Mouse (Mus musculus) C2C12 (cell line): ENCODE data around the gene 9130213A22Rik. TPM values are rescaled to one million over a fixed set of nuclear protein-coding genes. Genes with fewer than 3 reads are reported as not detected.

Experiments used
- H3K27me3 ChIP-seq: one replicate; pipeline ENCODE4 v1.6.1; 2011; ENCODE audit not compliant: control insufficient read depth, insufficient read depth, insufficient read length
- H3K36me3 ChIP-seq: one replicate; pipeline ENCODE4 v1.6.1; 2011; ENCODE audit not compliant: control insufficient read depth, insufficient read depth
- H3K4me3 ChIP-seq: one replicate; pipeline ENCODE4 v1.5.1; 2011; ENCODE audit warnings: mild to moderate bottlenecking, control low read depth; ENCODE audit not compliant: poor library complexity, insufficient read depth, severe bottlenecking
- H3K79me2 ChIP-seq: one replicate; pipeline ENCODE4 v1.6.1; 2011; ENCODE audit not compliant: control insufficient read depth, insufficient read depth
- H3K79me3 ChIP-seq: one replicate; pipeline ENCODE4 v1.6.1; 2011; ENCODE audit warnings: low read depth, control low read depth
- H3ac ChIP-seq: one replicate; pipeline ENCODE3; 2011; ENCODE audit warnings: low read depth; ENCODE audit not compliant: control insufficient read depth, insufficient read length
- CEBPB ChIP-seq: IDR thresholded peaks from one replicate; pipeline ENCODE4 v1.6.1; 2011; ENCODE audit warnings: low read depth, mild to moderate bottlenecking, control low read depth, moderate library complexity
- CTCF ChIP-seq: IDR thresholded peaks from one replicate; pipeline ENCODE4 v1.5.1; 2011; ENCODE audit not compliant: control insufficient read depth, insufficient read depth, insufficient read length
- FOSL1 ChIP-seq: IDR thresholded peaks from one replicate; pipeline ENCODE4 v1.8.0; 2011; ENCODE audit warnings: mild to moderate bottlenecking, low read length; ENCODE audit not compliant: poor library complexity, insufficient read depth, severe bottlenecking
- MAX ChIP-seq: IDR thresholded peaks from one replicate; pipeline ENCODE4 v1.6.1; 2011; ENCODE audit warnings: mild to moderate bottlenecking, control low read depth
- MYOD1 ChIP-seq: IDR thresholded peaks from one replicate; pipeline ENCODE4 v1.6.1; 2011; ENCODE audit warnings: low read depth; ENCODE audit not compliant: control insufficient read depth, insufficient read length
- MYOG ChIP-seq: IDR thresholded peaks from one replicate; pipeline ENCODE4 v1.6.1; 2011; ENCODE audit not compliant: control insufficient read depth, insufficient read length; ENCODE audit errors: extremely low read depth
- USF1 ChIP-seq: IDR thresholded peaks from one replicate; pipeline ENCODE4 v1.6.1; 2011; ENCODE audit warnings: low read depth, mild to moderate bottlenecking, control low read depth, moderate library complexity
- polyA plus RNA-seq: library from polyadenylated mRNA; unstranded; fragments of >200 nt; fragmentation: generic; extraction: Trizol; gene quantifications from one replicate; pipeline ENCODE4 v1.2.1, GENCODE M21; 2012; ENCODE audit warnings: missing spikeins

The 9130213A22Rik gene
- polyA plus RNA-seq, 1 experiment, result 0.21 TPM

GRCm38 (mm10) chr11:69092871-69093270 is 29.5 kb downstream of the 9130213A22Rik start:
- peaks cover 36% of the 10 kb centered on the region for H3K79me2 ChIP-seq
- TF ChIP-seq CEBPB, result no peak
- no peak for TF ChIP-seq FOSL1
- no peak for TF ChIP-seq MYOD1
- TF ChIP-seq MYOG, result no peak
- no peak for TF ChIP-seq CTCF
- TF ChIP-seq MAX, result no peak
- TF ChIP-seq USF1, result no peak
- peaks cover 18% of the 10 kb centered on the region for H3K79me3 ChIP-seq
- no peak overlapping the region for H3ac ChIP-seq
- H3K27me3 ChIP-seq, result no peaks in the 10 kb centered on the region
- H3K4me3 ChIP-seq, result no peak overlapping the region
- peaks cover 22% of the 10 kb centered on the region for H3K36me3 ChIP-seq

GRCm38 (mm10) chr11:69092386-69092751 is 30.0 kb downstream of the 9130213A22Rik start:
- no peak overlapping the region for H3ac ChIP-seq
- peaks cover 22% of the 10 kb centered on the region for H3K36me3 ChIP-seq
- peaks cover 18% of the 10 kb centered on the region for H3K79me3 ChIP-seq
- peaks cover 36% of the 10 kb centered on the region for H3K79me2 ChIP-seq
- TF ChIP-seq CTCF, result peak; percentile 16
- TF ChIP-seq FOSL1, result no peak
- no peaks in the 10 kb centered on the region for H3K27me3 ChIP-seq
- no peak overlapping the region for H3K4me3 ChIP-seq

GRCm38 (mm10) chr11:69091566-69092385 is 30.6 kb downstream of the 9130213A22Rik start:
- Histone ChIP-seq H3K4me3 (no peak overlapping the region), H3K79me3 (peaks cover 18% of the 10 kb centered on the region), H3ac (no peak overlapping the region), H3K36me3 (peaks cover 22% of the 10 kb centered on the region), H3K27me3 (no peaks in the 10 kb centered on the region), H3K79me2 (peaks cover 36% of the 10 kb centered on the region)
- TF ChIP-seq CEBPB (no peak), MAX (no peak), USF1 (no peak), MYOG (no peak), CTCF (no peak)

- no peaks in the 10 kb centered on the region for H3K27me3 ChIP-seq
- no peak overlapping the region for H3K4me3 ChIP-seq
- no peak for TF ChIP-seq MYOG
- no peak for TF ChIP-seq FOSL1
- no peak for TF ChIP-seq MYOD1
- TF ChIP-seq MAX, result no peak
- TF ChIP-seq CEBPB, result no peak
- no peak for TF ChIP-seq USF1
- no peak for TF ChIP-seq CTCF
- H3K36me3 ChIP-seq, result peaks cover 22% of the 10 kb centered on the region
- H3K79me2 ChIP-seq, result peaks cover 36% of the 10 kb centered on the region
- peaks cover 18% of the 10 kb centered on the region for H3K79me3 ChIP-seq
- no peak overlapping the region for H3ac ChIP-seq
These were observed 32.0 kb downstream of the 9130213A22Rik start for GRCm38 (mm10) chr11:69090367-69090766.

- TF ChIP-seq USF1 (no peak), CEBPB (no peak), MYOD1 (no peak), MYOG (no peak)
- H3ac ChIP-seq, result peak overlapping the region; percentile 95
- H3K27me3 ChIP-seq, result no peaks in the 10 kb centered on the region
- H3K79me3 ChIP-seq, result peaks cover 18% of the 10 kb centered on the region
- H3K4me3 ChIP-seq, result peak overlapping the region; percentile 97
- H3K79me2 ChIP-seq, result peaks cover 36% of the 10 kb centered on the region
- H3K36me3 ChIP-seq, result peaks cover 22% of the 10 kb centered on the region
These were observed 32.6 kb downstream of the 9130213A22Rik start for GRCm38 (mm10) chr11:69089616-69090290.
